ENCODE assay signal across 8 mouse cellular contexts in the genomic region with DNA sequence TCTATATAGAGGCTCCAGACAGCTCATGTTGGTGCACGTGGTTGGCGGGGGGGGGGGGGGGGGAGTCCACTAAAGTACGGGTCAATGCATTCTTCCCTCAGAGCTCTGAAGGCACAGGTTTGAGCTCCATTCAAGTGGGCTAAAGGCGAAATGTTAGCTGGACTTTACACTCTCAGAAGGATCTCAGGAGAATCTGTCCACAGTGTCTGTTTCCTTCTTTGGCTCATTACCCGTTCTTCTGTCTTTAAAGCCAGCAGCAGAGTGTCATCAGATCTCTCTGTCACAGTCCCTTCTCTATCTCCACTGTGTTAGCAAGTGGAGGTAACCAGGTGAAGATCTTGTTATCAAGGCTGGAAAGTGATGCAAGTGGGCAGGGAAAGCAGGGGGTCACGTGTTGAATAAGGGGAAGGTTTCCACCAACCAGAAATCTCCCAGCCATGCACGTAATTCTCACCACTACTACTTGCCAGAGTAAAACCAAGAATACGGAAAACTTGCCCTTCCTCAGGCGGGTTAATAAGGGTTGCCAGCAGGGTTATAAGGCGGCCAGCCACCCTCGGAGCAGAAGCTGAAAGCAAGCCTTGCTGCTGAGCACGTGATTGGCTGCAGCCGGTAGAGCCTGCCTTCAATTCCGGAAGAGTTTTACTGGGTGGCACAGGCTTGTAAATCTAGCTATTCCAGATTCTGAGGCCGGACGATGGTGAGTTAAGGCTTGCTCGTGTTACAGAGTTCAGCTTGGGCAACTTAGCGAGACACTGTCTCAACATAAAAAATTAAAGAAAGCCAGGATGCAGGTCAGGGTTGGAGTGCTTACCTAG.
DNase-seq lines count a peak whose midpoint lies in the region; ATAC-seq and TF ChIP-seq lines count a peak whose summit lies in the region.

No protein-coding gene starts in this region.

- H3K9ac ChIP-seq in liver, embryonic 12.5 days = no peak overlapping the region

- peak overlapping the region; percentile 61 for H3K4me2 ChIP-seq in liver, embryonic 12.5 days

- WGBS in liver, embryonic 12.5 days (ENCODE audit: insufficient replicate concordance) = 18% methylated on average over 17 of the region's 18 CpGs

- H3K27me3 ChIP-seq in erythroblast, embryonic 14.5 days (ENCODE audit: control insufficient read depth) = no peaks in the 10 kb centered on the region; the same call in 1 of the 2 replicates
- peaks cover 10% of the 10 kb centered on the region; the same call in 1 of the 2 replicates for H3K27me3 ChIP-seq in liver, embryonic 12.5 days (replicated peaks)

- H3K9me3 ChIP-seq in erythroblast, embryonic 14.5 days (ENCODE audit: control insufficient read depth, low read length) = no peaks in the 10 kb centered on the region
- H3K9me3 ChIP-seq in liver, embryonic 12.5 days (replicated peaks) = no peaks in the 10 kb centered on the region

- no peaks in the 10 kb centered on the region for H3K36me3 ChIP-seq in erythroblast, embryonic 14.5 days (ENCODE audit: control insufficient read depth)
- H3K36me3 ChIP-seq in liver, embryonic 12.5 days = no peaks in the 10 kb centered on the region

- peaks cover 20% of the 10 kb centered on the region for H3K4me1 ChIP-seq in erythroblast, embryonic 14.5 days (ENCODE audit: control insufficient read depth)
- no peaks in the 10 kb centered on the region for H3K4me1 ChIP-seq in embryonic fibroblast, embryonic 13.5 days (ENCODE audit: control insufficient read depth, insufficient read depth, low read length)
- H3K4me1 ChIP-seq in liver, embryonic 12.5 days = 0 out of 2 replicates have a peak, but pooled peaks cover 13% of the 10 kb centered on the region

- H3K27ac ChIP-seq in embryonic fibroblast, embryonic 13.5 days (ENCODE audit: insufficient read depth, low read length) = no peak overlapping the region
- no peak overlapping the region for H3K27ac ChIP-seq in liver, embryonic 12.5 days

- DNase-seq in ES-CJ7 (ENCODE audit: low read depth, low spot score) = peak; percentile 41
- DNase-seq in induced T-regulatory cell, adult 2 months (ENCODE audit: low read depth) = peak; percentile 29
- peak; percentile 14 for DNase-seq in naive thymus-derived CD4-positive, alpha-beta T cell, adult 2 months (ENCODE audit: low read depth)
- no peak for DNase-seq in thymus, postnatal 36 days

- ATAC-seq in erythroblast, adult 5-6 weeks (replicated peaks; ENCODE audit: low FRiP score, poor library complexity, severe bottlenecking) = no peak
- ATAC-seq in liver, embryonic 12.5 days = peak; percentile 49

- TF ChIP-seq CTCF in embryonic fibroblast, embryonic 13.5 days (IDR thresholded peaks at IDR 0.05; ENCODE audit: borderline replicate concordance, insufficient read depth, low read length) = no peak

- TF ChIP-seq POLR2A in embryonic fibroblast, embryonic 13.5 days (IDR thresholded peaks at IDR 0.05; ENCODE audit: low read depth, low read length) = no peak

- H3K4me3 ChIP-seq in erythroblast, embryonic 14.5 days (replicated peaks) = peak overlapping the region; percentile 46
- peak overlapping the region; percentile 34 for H3K4me3 ChIP-seq in embryonic fibroblast, embryonic 13.5 days (ENCODE audit: insufficient read depth, low read length)
- peak overlapping the region; percentile 44 for H3K4me3 ChIP-seq in liver, embryonic 12.5 days

Comparison
In these comparisons a context has a peak if more than half of its experiments do, and no peak if none do; other contexts are left out.
1. DNase-seq: peak in ES-CJ7 (single experiment), induced T-regulatory cell, adult 2 months (single experiment) and naive thymus-derived CD4-positive, alpha-beta T cell, adult 2 months (single experiment); none in thymus, postnatal 36 days (0 of 2).
2. Peak in every context shown above with its lines, with median percentiles within 50 percentile points of each other: H3K4me3 ChIP-seq.